Mouse (Mus musculus): ENCODE results near the gene Camk1.

- TF ChIP-seq CTCF (conservative IDR thresholded peaks at IDR 0.05; ENCODE audit: insufficient read depth, insufficient read length, low read depth, low read length) (no peak), POLR2A (IDR thresholded peaks at IDR 0.05; ENCODE audit: low read depth, low read length) (no peak)
These were observed 45.2 kb upstream of the Camk1 start, which contains the start of gene Ttll3 for GRCm38 (mm10) chr6:113388960-113389359.

All from kidney, adult 2 months (tissue).